Mouse (Mus musculus): ENCODE data around the gene Clstn1.
"Not testable (repeated sequence)": the region's sequence is repeated elsewhere in the genome, so short reads cannot be mapped to it uniquely, and the experiment has no call there.

Clstn1 gene

GRCm38 (mm10) chr4:149599549-149599948 is 13.3 kb downstream of the Clstn1 start:
- no peak for DNase-seq (ENCODE audit: low read depth, low spot score)

GRCm38 (mm10) chr4:149600130-149600529 is 13.9 kb downstream of the Clstn1 start:
- DNase-seq (ENCODE audit: low read depth, low spot score): no peak

GRCm38 (mm10) chr4:149601484-149601883 is 15.2 kb downstream of the Clstn1 start:
- DNase-seq (ENCODE audit: low read depth, low spot score): no peak

GRCm38 (mm10) chr4:149602236-149602635 is 16.0 kb downstream of the Clstn1 start:
- no peak for DNase-seq (ENCODE audit: low read depth, low spot score)

GRCm38 (mm10) chr4:149603860-149604259 is 17.6 kb downstream of the Clstn1 start:
- no peak for DNase-seq (ENCODE audit: low read depth, low spot score)

GRCm38 (mm10) chr4:149604518-149604917 is 18.2 kb downstream of the Clstn1 start:
- no peak for DNase-seq (ENCODE audit: low read depth, low spot score)

GRCm38 (mm10) chr4:149606056-149606455 is 19.8 kb downstream of the Clstn1 start:
- no peak for DNase-seq (ENCODE audit: low read depth, low spot score)

- DNase-seq (ENCODE audit: low read depth, low spot score): no peak
Measured at GRCm38 (mm10) chr4:149606766-149607358, 20.6 kb downstream of the Clstn1 start.

GRCm38 (mm10) chr4:149607591-149608308 is 21.5 kb downstream of the Clstn1 start:
- no peak for DNase-seq (ENCODE audit: low read depth, low spot score)

- DNase-seq (ENCODE audit: low read depth, low spot score): no peak
Measured at GRCm38 (mm10) chr4:149608309-149608638, 22.0 kb downstream of the Clstn1 start.

GRCm38 (mm10) chr4:149609256-149610025 is 23.2 kb downstream of the Clstn1 start:
- no peak for DNase-seq (ENCODE audit: low read depth, low spot score)

GRCm38 (mm10) chr4:149611376-149612044 is 25.2 kb downstream of the Clstn1 start:
- peak; percentile 60 for DNase-seq (ENCODE audit: low read depth, low spot score)

- DNase-seq (ENCODE audit: low read depth, low spot score): not testable (repeated sequence)
Measured at GRCm38 (mm10) chr4:149613497-149613896, 27.2 kb downstream of the Clstn1 start.

- DNase-seq (ENCODE audit: low read depth, low spot score): no peak
Measured at GRCm38 (mm10) chr4:149614869-149615268, 28.6 kb downstream of the Clstn1 start.

GRCm38 (mm10) chr4:149616999-149617398 is 30.7 kb downstream of the Clstn1 start:
- not testable (repeated sequence) for DNase-seq (ENCODE audit: low read depth, low spot score)

GRCm38 (mm10) chr4:149619988-149620387 is 33.7 kb downstream of the Clstn1 start:
- DNase-seq (ENCODE audit: low read depth, low spot score): no peak

GRCm38 (mm10) chr4:149621286-149621685 is 35.0 kb downstream of the Clstn1 start:
- no peak for DNase-seq (ENCODE audit: low read depth, low spot score)

- no peak for DNase-seq (ENCODE audit: low read depth, low spot score)
Measured at GRCm38 (mm10) chr4:149623711-149624110, 37.4 kb downstream of the Clstn1 start.

GRCm38 (mm10) chr4:149626809-149627208 is 40.5 kb downstream of the Clstn1 start:
- no peak for DNase-seq (ENCODE audit: low read depth, low spot score)

GRCm38 (mm10) chr4:149628372-149628771 is 42.1 kb downstream of the Clstn1 start:
- peak; percentile 60 for DNase-seq (ENCODE audit: low read depth, low spot score)

GRCm38 (mm10) chr4:149628810-149629209 is 42.5 kb downstream of the Clstn1 start:
- no peak for DNase-seq (ENCODE audit: low read depth, low spot score)

- no peak for DNase-seq (ENCODE audit: low read depth, low spot score)
Measured at GRCm38 (mm10) chr4:149632670-149633307, 46.5 kb downstream of the Clstn1 start.

Measured in CD4-positive helper T cell, adult 2 months (primary cell).